Mouse (Mus musculus) neural tube, embryonic 14.5 days (tissue): ENCODE measurements around the gene Sugp2. TPM values are rescaled to one million over a fixed set of nuclear protein-coding genes. Genes with fewer than 3 reads are reported as not detected.

Experiments used
- ATAC-seq: fragments of 200-750 bp; cut with Nextera tagmentation; 2 replicates; pipeline ENCODE4 v1.8.0; 2017; ENCODE audit warnings: low read depth, mild to moderate bottlenecking, moderate TSS enrichment, moderate library complexity
- H3K27ac ChIP-seq: fragments of 300-500 bp; sonication (generic); 2 replicates; pipeline ENCODE4 v1.5.1; 2014; ENCODE audit warnings: low read depth, mild to moderate bottlenecking, control low read depth, low read length, moderate library complexity, mixed read lengths
- H3K27me3 ChIP-seq: fragments of 300-500 bp; sonication (generic); 2 replicates; pipeline ENCODE4 v1.6.1; 2014; ENCODE audit warnings: low read length; ENCODE audit not compliant: control insufficient read depth, insufficient read depth
- H3K36me3 ChIP-seq: fragments of 300-500 bp; sonication (generic); 2 replicates; pipeline ENCODE4 v1.6.1; 2014; ENCODE audit warnings: low read length, mixed read lengths; ENCODE audit not compliant: control insufficient read depth, insufficient read depth
- H3K4me1 ChIP-seq: fragments of 300-500 bp; sonication (generic); 2 replicates; pipeline ENCODE4 v1.6.1; 2014; ENCODE audit warnings: low read length; ENCODE audit not compliant: control insufficient read depth, insufficient read depth
- H3K4me2 ChIP-seq: fragments of 300-500 bp; sonication (generic); 2 replicates; pipeline ENCODE4 v1.6.1; 2014; ENCODE audit warnings: mild to moderate bottlenecking, low read depth, low read length, control low read depth
- H3K4me3 ChIP-seq: fragments of 300-500 bp; sonication (generic); 2 replicates; pipeline ENCODE4 v1.5.1; 2014; ENCODE audit warnings: low read depth, low read length, control low read depth, mixed read lengths
- H3K9ac ChIP-seq: fragments of 300-500 bp; sonication (generic); replicated peaks from 2 replicates; pipeline ENCODE4 v1.6.1; 2014; ENCODE audit warnings: low read depth, mild to moderate bottlenecking, control low read depth, low read length, mixed read lengths
- H3K9me3 ChIP-seq: fragments of 300-500 bp; sonication (generic); 2 replicates; pipeline ENCODE4 v1.6.1; 2016; ENCODE audit warnings: low read length; ENCODE audit not compliant: control insufficient read depth
- WGBS: fragments of 180-500 bp; shearing (Covaris S2); extraction: QIAGEN DNeasy Blood & Tissue Kit; methylation state at CpG from one replicate; pipeline ENCODE4 v1.1.7; 2014; 5-methylcytosine and 5-hydroxymethylcytosine counted together
- polyA plus RNA-seq: library from polyadenylated mRNA; unstranded; fragments of >200 nt; fragmentation: Nextera tagmentation; extraction: Ambion mirVana; gene quantifications from 2 replicates; pipeline ENCODE4 v1.2.1, GENCODE M21; 2014

Sugp2 gene
- polyA plus RNA-seq, 1 experiment from 2014 or later: 77.1 TPM

- H3K27me3 ChIP-seq: no peaks in the 10 kb centered on the region
- H3K4me1 ChIP-seq: no peaks in the 10 kb centered on the region
- no peak overlapping the region for H3K4me2 ChIP-seq
- H3K4me3 ChIP-seq: no peak overlapping the region
- no peak overlapping the region for H3K27ac ChIP-seq
- no peak for ATAC-seq
- H3K9me3 ChIP-seq: no peaks in the 10 kb centered on the region
- WGBS: 75% methylated on average over 1 of the region's 1 CpGs
- no peaks in the 10 kb centered on the region for H3K36me3 ChIP-seq
- H3K9ac ChIP-seq: no peak overlapping the region
These were observed 17.5 kb upstream of the Sugp2 start for GRCm38 (mm10) chr8:70216566-70216965.

DNA sequence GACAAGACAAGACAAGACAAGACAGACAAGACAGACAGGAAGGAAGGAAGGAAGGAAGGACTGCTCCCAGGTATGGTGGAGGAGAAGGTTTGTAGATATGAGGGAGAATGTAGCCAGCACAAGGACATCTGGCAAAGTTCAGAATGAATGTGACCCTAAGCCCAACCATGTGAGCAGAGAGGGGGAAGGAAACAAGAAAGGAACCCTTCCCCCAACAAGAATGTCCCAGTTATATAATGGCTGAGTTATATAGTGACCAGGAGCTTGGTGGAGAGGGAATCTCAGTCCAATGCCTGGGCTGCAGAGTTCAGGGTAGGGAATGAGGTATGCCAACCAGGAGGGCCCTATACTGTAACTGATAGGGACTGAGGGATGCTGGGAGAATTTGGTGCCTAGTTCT, 16.6 kb upstream of the Sugp2 start:
- H3K27me3 ChIP-seq: no peaks in the 10 kb centered on the region
- ATAC-seq: no peak

DNA sequence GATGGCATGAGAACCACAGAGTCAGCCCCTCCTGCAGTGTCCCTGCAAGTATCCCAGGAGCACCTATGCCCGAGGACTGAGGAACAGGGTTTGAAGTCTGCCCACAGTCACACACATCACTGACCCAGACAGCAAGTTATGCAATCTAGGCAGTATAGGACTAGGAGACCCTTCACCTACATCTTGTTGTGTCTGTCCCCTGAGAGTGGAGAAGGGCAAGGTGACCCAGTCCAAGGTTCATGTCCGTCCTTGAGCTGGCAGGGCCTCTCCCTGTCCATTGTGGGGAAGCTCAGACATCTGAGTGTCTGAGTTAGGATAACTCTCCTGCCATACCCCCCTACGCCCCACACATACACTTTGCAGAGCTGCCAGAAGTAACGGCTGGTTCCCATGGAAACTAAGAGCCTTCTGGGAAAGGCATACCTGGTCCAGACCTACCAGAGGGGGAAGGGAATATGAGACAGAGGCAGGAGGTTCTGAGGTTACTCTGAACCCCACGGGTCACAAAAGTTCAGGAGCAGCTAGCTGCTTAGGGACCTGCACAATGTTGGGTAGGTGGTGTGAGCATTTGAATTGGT, 14.8 kb upstream of the Sugp2 start:
- Histone ChIP-seq H3K27ac (no peak overlapping the region), H3K9me3 (no peaks in the 10 kb centered on the region), H3K36me3 (peaks cover 19% of the 10 kb centered on the region), H3K9ac (no peak overlapping the region), H3K4me3 (no peak overlapping the region), H3K27me3 (no peaks in the 10 kb centered on the region), H3K4me2 (no peak overlapping the region), H3K4me1 (no peaks in the 10 kb centered on the region)
- no peak for ATAC-seq
- WGBS: 65% methylated on average over 5 of the region's 5 CpGs

More for the DNA sequence above, 16.6 kb upstream of the Sugp2 start:
- no peaks in the 10 kb centered on the region for H3K4me1 ChIP-seq
- H3K4me3 ChIP-seq: no peak overlapping the region
- no peaks in the 10 kb centered on the region for H3K9me3 ChIP-seq
- H3K27ac ChIP-seq: no peak overlapping the region
- no peak overlapping the region for H3K4me2 ChIP-seq
- H3K9ac ChIP-seq: no peak overlapping the region
- H3K36me3 ChIP-seq: peaks cover 6% of the 10 kb centered on the region; the same call in 1 of the 2 replicates

GRCm38 (mm10) chr8:70220236-70220840, 13.7 kb upstream of the Sugp2 start:
- Histone ChIP-seq H3K9ac (no peak overlapping the region), H3K4me1 (no peaks in the 10 kb centered on the region), H3K9me3 (no peaks in the 10 kb centered on the region), H3K4me3 (no peak overlapping the region), H3K4me2 (no peak overlapping the region), H3K27me3 (no peaks in the 10 kb centered on the region), H3K27ac (no peak overlapping the region), H3K36me3 (peaks cover 30% of the 10 kb centered on the region)
- ATAC-seq: no peak
- 82% methylated on average over 8 of the region's 8 CpGs for WGBS

GRCm38 (mm10) chr8:70220911-70221310, 13.1 kb upstream of the Sugp2 start:
- Histone ChIP-seq H3K4me1 (no peaks in the 10 kb centered on the region), H3K4me3 (no peak overlapping the region), H3K4me2 (no peak overlapping the region), H3K27me3 (no peaks in the 10 kb centered on the region), H3K36me3 (peaks cover 33% of the 10 kb centered on the region), H3K27ac (no peak overlapping the region), H3K9me3 (no peaks in the 10 kb centered on the region), H3K9ac (no peak overlapping the region)
- 97% methylated on average over 3 of the region's 3 CpGs for WGBS
- no peak for ATAC-seq

- H3K4me2 ChIP-seq: no peak overlapping the region
- peaks cover 33% of the 10 kb centered on the region for H3K36me3 ChIP-seq
- H3K27ac ChIP-seq: no peak overlapping the region
- no peaks in the 10 kb centered on the region for H3K27me3 ChIP-seq
- ATAC-seq: no peak
- 96% methylated on average over 12 of the region's 12 CpGs for WGBS
- no peak overlapping the region for H3K9ac ChIP-seq
- H3K9me3 ChIP-seq: no peaks in the 10 kb centered on the region
- no peaks in the 10 kb centered on the region for H3K4me1 ChIP-seq
- no peak overlapping the region for H3K4me3 ChIP-seq
These were observed 12.0 kb upstream of the Sugp2 start for GRCm38 (mm10) chr8:70222041-70222440.

GRCm38 (mm10) chr8:70223341-70223740, 10.7 kb upstream of the Sugp2 start:
- Histone ChIP-seq H3K9me3 (no peaks in the 10 kb centered on the region), H3K27ac (no peak overlapping the region), H3K36me3 (peaks cover 33% of the 10 kb centered on the region), H3K4me1 (no peaks in the 10 kb centered on the region), H3K4me2 (no peak overlapping the region), H3K9ac (no peak overlapping the region), H3K27me3 (no peaks in the 10 kb centered on the region), H3K4me3 (no peak overlapping the region)
- 56% methylated on average over 6 of the region's 6 CpGs for WGBS
- no peak for ATAC-seq

DNA sequence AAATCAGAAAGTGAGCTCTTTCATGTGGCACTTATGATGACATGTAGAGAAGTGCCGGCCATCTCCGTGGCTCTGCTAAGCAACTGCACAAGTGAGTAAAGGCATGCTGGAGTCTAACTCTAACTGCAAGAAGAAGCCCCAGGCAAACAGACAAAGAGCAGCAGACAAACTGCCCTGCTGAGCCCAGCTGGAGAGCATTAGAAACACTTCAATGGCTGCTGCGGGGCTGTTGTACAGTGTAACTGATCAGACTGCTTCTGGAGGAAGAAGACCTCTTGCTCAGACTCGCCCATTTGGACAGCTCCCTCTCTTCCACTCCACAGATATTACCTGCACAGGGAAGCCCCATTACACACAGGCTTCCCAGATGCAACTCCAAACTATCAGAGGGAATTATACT, 6.0 kb upstream of the Sugp2 start:
- H3K9me3 ChIP-seq: no peaks in the 10 kb centered on the region
- no peak overlapping the region for H3K4me2 ChIP-seq
- 16% methylated on average over 4 of the region's 4 CpGs for WGBS
- no peak overlapping the region for H3K4me3 ChIP-seq
- peaks cover 3% of the 10 kb centered on the region; the same call in 1 of the 2 replicates for H3K4me1 ChIP-seq
- ATAC-seq: no peak
- H3K27ac ChIP-seq: no peak overlapping the region
- no peaks in the 10 kb centered on the region for H3K27me3 ChIP-seq
- H3K36me3 ChIP-seq: peaks cover 34% of the 10 kb centered on the region
- H3K9ac ChIP-seq: no peak overlapping the region

GRCm38 (mm10) chr8:70230837-70231236, 3.2 kb upstream of the Sugp2 start:
- H3K4me2 ChIP-seq: no peak overlapping the region
- H3K4me3 ChIP-seq: no peak overlapping the region
- no peaks in the 10 kb centered on the region for H3K27me3 ChIP-seq
- H3K4me1 ChIP-seq: peaks cover 14% of the 10 kb centered on the region
- no peak for ATAC-seq
- no peak overlapping the region for H3K27ac ChIP-seq
- no peaks in the 10 kb centered on the region for H3K9me3 ChIP-seq
- no peak overlapping the region for H3K9ac ChIP-seq
- peaks cover 13% of the 10 kb centered on the region for H3K36me3 ChIP-seq
- 90% methylated on average over 9 of the region's 9 CpGs for WGBS
